Mouse (Mus musculus): Measurements from ENCODE around the gene Pycard.

- TF ChIP-seq CTCF (IDR thresholded peaks at IDR 0.05; ENCODE audit: low read depth, low read length) (no peak), POLR2A (IDR thresholded peaks at IDR 0.05; ENCODE audit: borderline replicate concordance, low read depth, low read length) (no peak)
Observed at GRCm38 (mm10) chr7:127999436-127999835, 5.8 kb upstream of the Pycard start.

Data from bone marrow macrophage, adult 2 months (primary cell).